Mouse (Mus musculus): ENCODE measurements around the gene A630023A22Rik.

Gene A630023A22Rik

DNA sequence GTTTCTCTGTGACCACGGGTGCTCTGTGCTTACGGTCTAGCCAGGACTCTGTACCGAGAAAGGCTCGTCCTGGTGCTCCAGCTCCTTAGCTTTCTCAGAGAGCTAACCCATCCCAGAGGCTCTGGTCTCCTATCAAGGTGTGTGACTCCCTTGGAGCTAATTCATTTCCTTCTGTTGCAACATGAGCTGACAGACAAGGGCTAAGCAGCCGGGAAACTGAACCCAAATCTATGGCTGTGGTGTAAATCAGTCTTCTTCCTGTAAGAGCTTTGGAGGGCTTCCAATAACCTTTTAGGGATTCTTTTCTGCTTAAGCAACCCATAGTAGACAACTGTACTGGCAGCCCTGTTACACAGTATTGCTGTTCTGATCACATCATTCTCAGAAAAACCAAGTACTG is at the start of gene A630023A22Rik:
Gene A630023A22Rik (minus strand): TSS at position 154 of the 400 bp plus-strand sequence.
- no peak for DNase-seq (ENCODE audit: low spot score in 2 of 2)

DNA sequence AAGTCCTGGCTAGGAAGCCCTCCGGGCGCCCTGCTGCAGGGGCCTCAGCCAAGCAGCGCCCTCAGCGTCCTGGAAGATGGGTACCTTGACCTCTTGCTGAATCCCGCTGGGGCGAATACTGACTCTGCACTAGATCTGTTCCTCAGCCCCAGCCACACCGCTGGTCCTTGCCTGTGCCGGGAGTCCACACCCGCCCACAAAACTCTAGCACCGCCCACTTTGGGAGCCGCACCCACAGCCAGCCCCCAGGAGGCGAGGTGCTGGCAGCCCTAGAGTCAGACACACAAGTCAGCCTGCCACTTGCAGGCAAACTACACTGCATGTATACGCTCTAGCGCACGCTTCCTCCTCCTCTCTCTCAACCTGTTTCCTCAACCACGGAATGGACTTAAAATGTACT is 49.8 kb upstream of the A630023A22Rik start, which contains the start of gene Npy4r:
Gene Npy4r (minus strand): TSS at position 148 of the 400 bp plus-strand sequence.
- no peak for DNase-seq (ENCODE audit: low spot score in 2 of 2)

DNA sequence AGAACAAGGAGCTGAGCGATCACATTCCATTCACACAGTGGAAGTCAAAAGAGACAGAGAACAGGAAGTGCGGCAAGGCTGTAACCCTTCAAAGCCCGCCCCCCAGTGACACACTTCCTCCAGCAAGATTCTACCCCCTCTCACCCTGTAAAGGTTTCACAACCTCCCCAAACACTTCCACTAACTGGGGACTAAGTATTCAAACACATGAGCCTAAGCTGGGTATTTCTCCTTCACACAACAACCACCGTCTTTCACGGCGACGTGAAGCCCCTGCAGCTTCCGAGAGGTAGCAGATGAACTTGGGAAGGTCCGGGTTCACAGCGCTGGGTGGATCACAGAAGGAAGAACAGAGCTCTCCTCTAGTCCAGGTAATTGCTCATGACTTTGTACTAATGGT is 40.4 kb upstream of the A630023A22Rik start:
- no peak for DNase-seq (ENCODE audit: low spot score in 2 of 2)

DNA sequence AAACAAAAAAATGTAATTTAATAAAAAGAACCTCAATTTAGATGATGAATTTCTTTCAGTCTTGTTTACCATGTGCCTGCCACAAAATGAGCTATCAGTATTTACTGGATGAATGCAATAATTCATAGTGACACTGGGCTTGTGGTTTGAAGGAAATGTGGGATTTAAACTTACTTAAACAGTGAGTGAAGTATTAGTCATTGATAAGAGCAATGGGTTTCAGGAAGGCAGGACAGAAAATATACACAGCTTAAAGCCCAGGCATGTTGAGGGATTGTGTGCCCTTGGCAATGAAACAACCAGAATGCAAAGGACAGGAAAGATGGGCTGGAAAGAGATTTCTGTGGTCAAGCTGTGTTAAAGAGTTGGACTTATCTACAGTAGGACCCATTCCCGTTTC is 39.8 kb upstream of the A630023A22Rik start:
- no peak for DNase-seq (ENCODE audit: low spot score in 2 of 2)

DNA sequence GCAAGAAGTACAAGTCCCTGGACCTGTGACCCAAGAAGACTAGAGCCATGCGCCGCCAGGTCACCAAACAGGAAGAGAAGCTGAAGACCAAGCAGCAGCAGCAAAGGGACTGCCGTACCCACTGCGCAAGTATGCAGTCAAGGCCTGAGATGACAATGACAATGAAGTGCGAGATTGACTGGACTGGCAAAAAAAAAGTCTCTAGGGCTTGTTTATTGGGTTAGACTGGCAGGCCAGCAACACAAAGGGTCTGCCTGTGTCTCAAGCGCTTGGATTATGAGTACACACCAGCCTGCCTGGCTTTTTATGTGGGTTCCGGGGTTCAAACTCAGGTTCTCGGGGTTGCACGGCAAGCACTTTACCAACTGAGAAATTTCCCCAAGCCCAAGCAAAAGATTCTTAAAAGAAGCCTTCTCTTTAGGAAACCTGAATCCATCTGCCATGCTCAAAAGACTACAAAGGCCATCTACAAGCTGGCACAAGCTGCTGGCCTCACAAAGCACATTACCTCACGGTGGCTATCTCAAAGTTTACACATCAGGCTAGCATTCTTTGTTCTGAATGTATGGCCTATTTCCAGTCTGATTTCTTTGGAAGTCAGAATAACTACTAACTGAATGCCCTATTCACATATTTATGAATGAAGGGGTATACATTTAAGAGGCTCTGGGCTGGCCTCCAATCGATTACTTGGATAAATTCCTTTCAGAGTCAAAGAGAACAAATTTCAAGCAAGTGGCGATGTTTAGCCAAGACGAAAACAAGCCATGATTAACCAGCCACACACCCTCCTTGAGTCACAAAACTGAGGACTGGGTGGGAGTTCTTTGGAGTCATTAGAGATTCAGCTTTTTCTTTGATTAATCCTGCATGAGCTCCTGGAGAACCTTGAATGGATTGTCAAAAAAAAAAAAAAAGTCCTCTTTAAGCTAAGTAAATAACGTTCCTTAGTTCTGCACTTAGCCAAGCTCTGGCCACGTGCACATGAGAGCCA is 37.4 kb upstream of the A630023A22Rik start:
- DNase-seq (ENCODE audit: low spot score in 2 of 2), result no peak

DNA sequence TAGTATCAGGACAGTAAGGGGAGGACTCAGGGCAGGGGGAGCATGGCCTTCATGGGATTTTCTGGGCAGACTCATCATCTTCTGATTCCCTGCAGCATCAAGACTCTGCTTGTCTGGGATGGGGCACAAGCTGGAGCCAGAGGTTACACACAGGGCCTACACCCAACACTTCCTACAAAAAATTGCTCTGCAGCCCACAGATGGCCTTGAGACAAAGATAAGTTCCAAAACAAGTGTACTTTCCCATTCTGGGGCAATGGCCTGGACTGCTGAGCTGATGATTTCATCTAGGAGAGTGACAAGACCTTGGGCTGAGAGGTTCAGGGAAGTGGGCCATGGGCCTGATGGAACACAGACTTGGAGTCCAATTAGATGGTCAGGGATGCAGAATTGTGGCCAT is 32.8 kb upstream of the A630023A22Rik start:
- DNase-seq (ENCODE audit: low spot score in 2 of 2), result no peak

DNA sequence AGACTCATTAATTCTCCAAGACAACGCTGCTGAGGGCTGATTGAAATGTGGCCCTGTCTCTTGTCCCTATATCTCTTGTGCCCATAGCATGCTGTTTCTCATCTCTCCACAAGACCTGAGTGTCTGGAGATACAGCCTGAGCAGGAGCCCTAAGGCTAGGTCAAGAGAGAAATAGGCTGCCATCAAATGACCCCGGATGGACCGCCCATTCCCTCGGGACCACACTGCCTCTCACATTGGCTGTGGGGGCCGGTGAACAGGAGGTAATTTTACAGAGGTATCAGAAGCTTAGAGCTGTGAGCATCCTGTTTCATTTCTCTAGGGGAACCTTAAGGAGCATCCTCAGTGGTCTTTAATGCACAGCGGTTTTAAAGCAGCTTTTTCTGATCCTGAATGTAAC is 28.7 kb upstream of the A630023A22Rik start:
- no peak for DNase-seq (ENCODE audit: low spot score in 2 of 2)

DNA sequence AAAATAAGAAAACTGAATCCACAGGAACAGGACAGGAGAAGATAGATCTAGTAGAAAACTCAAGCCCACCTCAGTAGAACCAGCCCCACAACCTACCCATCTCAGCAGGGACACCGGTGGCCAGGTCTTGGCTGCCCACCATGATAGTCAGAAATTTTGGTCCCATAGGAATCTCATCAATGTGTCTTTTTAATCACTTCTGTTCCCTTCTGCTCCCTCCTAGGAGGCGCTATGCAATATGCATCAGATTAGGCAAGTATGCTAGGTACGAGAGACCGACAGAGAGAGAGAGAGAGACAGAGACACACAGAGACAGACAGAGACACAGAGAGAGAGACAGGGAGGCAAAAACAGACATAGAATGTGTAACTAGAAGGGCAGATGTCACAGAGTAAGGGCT is 19.1 kb upstream of the A630023A22Rik start:
- no peak for DNase-seq (ENCODE audit: low spot score in 2 of 2)

DNA sequence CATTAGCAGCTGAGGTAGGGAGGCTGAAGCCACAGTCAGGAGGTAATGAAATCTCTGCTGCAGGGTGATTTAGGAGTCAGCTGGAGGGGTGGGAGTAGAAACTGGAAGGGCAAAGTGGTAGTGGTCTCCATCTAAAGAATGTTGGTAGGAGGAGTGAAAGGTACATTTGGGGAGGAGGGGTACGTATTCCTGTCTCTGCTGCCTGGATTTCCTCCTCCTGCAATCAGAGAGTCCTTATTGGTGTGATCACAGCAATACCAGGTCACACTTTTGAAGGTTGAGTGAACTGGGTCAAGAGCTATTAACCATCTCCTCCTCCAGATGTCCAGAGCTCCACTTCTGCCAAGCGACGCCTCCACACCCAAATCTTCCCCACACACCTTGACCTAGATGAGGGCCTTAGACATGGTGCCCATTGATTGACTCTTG is 18.4 kb upstream of the A630023A22Rik start:
- DNase-seq (ENCODE audit: low spot score in 2 of 2), result no peak

DNA sequence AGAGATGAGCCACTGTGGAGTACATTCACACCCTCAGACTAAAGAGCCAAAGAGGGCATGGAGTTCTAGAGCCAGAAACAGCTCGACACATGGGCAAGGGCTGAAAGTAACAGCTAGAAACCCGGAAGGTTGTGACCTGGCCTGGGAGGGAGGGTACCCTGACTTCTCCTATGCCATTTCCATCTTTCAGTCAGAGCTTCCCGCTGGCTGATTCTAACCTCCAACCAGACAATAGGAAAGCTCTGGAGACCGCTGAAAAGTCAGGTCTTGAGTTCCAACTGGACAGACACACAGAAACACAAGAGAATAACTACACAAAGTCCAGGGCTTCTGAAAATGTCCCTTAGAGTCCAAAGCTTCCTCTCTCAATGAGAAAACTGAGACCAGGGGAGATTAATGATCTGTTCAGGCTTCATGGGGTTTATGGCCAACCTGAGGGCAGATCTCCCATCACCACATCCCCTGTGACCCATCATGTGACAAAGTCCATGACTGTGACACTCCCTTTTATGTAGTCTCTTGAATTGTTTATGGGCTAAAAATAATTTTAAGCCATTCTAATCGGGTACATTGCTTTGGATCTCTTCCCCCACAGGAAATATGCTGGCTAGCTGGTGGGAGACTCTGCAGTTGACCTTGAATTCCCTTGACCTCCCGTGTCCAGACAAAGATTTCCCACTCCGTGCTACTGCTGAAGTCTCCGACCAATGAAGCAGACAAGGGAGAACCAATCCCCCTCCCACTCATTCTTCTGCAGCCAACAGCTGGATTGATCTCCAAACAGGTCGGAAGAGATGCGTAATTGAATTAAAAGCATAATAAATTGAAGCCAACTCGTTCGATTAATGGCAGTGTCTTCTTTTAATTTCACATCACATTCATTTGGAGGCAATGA is 17.7 kb upstream of the A630023A22Rik start:
- no peak for DNase-seq (ENCODE audit: low spot score in 2 of 2)

DNA sequence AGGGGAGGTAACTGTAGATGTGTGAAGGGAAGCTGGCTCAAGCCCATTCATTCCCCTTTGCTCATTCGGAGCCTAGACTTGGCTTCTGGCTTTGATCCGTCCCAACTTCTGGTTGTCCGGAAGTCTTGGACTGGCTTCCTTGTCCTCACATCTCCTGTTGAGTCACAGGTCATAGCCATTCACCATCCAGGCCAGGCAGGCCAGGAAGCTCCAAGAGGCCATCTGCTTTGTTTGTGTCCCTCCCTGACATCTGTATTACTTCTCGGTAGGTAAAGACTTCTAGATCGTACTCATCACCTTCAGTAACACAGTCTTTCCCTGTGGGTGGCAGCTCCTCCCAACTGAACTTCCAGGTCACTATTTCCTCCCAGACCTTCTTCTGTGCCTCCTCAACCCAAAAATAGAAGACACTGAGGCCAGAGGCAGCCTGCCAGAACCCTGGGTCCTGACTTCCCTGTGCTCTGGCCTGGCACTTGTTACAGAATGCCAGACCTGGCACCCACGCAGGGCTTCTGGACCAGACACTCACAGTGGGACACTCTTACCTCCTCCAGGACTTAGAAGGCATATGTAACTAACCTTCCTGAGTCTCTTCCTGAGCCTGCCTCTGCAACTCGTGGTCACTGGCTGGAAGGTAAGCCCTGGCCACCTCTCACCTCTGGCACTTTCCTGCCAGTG is 16.6 kb upstream of the A630023A22Rik start:
- DNase-seq (ENCODE audit: low spot score in 2 of 2), result no peak

DNA sequence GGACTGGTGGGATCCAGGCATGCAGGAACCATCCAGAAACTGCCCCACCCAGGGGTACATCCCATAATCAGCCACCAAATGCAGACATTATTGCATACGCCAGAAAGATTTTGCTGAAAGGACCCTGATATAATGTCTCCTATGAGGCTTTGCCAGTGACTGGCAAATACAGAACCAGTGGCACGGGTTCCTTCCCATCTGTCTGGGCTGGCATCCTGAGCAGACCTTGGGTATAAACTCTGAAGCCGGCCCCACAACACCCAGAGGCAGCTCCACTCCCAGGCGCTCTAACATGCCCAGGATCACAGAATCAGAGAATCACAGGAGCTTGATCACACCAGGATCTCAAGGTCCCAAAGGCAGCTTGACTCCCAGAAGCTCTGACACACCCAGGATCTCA is 11.8 kb upstream of the A630023A22Rik start:
- no peak for DNase-seq (ENCODE audit: low spot score in 2 of 2)

DNA sequence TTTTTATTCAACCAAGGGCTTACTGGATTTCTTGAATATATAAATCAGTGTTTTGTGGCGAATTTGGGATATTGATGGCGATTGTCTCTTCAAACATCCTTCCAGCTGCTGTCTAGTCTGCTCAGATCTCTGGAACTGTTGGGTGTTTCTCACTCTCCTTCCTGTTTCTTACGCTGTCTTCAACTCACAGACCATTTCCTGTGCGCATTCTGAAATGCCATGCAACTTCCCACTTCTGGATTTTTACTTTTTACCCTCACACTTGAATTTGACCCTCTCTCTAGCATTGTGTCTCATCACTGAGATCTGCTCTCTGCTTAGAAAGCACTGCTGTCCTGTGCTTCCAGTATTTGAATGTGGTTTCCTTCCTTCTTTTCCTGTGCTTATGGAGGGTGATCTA is 5.0 kb upstream of the A630023A22Rik start:
- DNase-seq (ENCODE audit: low spot score in 2 of 2), result no peak

DNA sequence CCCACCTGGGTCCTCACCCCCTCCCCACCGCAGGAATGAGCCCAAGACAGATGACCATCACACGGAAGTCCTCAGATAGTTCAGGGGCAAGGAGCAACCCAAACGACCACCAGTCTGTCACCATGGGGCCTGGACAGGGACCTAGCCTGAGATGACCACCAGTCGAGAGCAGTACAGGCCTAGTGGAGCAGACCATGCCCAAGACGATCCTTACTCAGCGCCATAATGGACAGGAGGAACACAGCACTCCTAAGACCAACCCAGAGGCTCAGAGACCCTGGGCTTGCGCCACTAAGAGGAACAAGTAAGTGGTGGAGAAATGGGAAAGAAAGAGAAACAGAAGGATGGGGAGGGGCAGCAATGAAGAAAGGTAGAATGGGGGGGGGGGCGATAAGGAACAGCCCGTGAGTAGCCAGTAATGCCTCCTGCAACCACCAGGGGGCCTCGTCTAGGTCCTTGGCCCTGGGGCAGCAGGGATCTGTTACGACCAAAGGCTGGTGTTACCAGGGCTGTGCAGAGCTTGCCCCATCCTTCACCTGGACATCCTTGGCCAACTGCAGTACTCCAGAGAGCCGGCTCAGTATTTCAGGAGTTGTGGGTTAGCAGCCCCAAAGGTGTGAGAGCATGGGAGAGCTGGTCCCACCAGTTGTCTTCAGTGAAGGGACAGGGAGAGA is 4.0 kb upstream of the A630023A22Rik start:
- peak in 1 of 2 experiments; percentile 50 for DNase-seq (ENCODE audit: low spot score in 2 of 2)

DNA sequence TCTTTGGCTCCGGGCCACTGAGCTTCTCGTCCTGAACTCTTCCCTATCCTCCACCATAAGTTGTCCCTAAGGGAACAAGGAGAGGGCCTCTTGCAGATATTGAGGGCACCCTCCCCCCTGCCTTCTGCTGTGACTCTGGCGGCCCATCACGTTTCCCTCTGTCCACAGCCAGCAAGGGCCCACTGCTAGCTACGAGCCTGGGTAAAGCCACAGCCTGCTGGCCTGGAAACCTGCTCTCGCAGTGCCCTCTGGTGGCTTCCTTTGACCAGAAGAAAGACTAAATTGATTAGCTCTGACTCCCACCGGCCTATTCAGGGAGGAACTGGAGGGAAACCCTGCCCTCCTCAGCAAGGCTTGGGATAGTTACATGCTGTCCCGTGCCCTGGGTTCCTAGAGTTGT is 2.3 kb upstream of the A630023A22Rik start:
- DNase-seq (ENCODE audit: low spot score in 2 of 2), result peak; percentile 51 to 79

DNA sequence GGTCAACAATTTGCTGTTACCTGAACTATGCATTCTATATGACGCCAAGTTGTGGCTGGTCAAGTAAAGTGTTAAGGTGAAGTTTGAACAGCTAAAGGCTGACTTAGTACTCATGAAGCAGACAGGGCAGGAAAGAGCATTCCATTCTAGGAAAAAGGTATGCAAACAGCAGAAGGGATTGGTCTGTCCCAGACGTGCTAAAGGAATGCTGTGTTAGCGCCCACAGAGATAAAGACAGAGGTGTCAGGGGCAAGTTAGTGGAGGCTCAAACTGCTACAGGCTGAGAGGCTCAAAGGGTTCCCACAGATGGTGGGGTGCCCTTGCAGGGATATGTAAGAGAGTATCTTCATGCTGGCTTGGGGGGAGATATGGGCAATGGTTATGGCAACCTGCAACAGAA is 1.3 kb upstream of the A630023A22Rik start:
- no peak for DNase-seq (ENCODE audit: low spot score in 2 of 2)

DNA sequence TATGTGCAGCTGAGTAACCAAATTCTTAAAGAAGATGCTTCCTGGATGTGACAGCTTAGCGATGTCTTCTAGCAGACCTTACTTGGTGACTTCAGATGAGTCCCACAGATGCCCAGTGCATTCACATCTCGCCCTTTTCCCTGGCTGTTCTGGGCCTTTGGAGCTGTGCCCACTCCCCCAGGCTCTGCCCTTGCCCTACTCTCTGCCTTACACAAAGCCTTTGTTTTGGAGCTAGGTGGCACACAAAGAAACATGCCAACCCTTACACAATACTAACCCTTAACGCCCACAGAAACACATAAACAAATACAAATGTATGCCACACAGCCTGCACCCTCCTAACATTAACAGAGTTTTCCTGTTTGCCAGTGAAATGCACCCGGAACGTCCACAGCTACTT is 6.4 kb downstream of the A630023A22Rik start:
- DNase-seq (ENCODE audit: low spot score in 2 of 2), result peak in 1 of 2 experiments; percentile 7

DNA sequence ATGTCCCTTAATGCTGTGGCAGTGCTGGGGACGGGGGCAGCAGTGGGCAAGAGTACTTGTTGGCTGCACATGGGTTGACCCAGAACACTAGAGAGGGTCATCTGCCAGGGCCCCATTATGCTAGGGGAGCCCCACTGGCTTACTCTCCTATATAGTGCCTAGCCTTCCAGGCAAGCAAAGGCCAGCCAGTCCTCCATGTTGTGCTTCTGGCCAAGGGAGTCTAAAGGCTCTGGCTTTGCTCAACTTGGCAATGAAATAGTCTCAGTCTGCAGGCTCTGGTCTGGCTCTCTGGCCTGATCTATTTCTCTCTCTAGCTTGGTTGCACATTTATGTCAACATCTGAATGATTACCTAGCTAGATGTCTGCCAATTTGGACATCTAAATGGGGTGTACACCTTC is 9.7 kb downstream of the A630023A22Rik start:
- peak in 1 of 2 experiments; percentile 1 for DNase-seq (ENCODE audit: low spot score in 2 of 2)

DNA sequence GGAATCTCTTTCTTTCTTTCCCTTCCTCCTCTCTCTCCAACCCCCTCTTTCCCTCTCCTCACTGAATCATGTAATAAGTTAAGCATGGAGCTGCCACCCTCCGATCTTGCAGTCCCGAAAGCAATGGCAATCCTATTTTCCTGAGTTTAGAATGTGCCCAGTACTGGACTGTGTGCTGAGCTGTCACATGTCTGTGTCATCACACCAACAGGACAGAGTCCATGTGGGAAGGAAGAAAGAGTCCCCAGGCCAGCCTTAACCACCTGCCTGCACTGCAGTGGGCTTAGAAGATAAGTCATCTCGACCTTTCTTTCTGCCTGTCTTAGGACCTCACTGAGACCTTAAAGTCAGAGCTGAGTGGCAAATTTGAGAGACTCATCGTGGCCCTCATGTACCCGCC is 11.1 kb downstream of the A630023A22Rik start:
- no peak for DNase-seq (ENCODE audit: low spot score in 2 of 2)

DNA sequence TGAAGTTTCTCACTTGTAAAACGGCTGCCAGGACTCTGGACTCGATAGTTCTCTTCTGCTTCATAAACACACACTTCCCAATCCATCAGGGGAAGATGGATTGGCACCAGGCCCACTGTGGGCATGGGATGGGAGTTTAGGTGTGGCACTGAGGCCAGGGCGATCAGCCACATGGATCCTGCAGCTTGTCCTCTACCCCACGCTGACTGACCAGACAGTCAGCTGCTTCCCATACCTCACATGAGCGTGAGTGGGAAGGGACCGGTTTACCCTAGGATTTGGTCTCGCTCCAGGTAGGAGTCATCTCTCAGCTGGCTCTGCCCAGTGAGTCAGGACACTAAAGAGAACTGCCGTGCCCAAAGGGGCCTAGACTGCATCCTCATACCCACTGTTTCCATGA is 12.8 kb downstream of the A630023A22Rik start:
- peak in 1 of 2 experiments; percentile 8 for DNase-seq (ENCODE audit: low spot score in 2 of 2)

DNA sequence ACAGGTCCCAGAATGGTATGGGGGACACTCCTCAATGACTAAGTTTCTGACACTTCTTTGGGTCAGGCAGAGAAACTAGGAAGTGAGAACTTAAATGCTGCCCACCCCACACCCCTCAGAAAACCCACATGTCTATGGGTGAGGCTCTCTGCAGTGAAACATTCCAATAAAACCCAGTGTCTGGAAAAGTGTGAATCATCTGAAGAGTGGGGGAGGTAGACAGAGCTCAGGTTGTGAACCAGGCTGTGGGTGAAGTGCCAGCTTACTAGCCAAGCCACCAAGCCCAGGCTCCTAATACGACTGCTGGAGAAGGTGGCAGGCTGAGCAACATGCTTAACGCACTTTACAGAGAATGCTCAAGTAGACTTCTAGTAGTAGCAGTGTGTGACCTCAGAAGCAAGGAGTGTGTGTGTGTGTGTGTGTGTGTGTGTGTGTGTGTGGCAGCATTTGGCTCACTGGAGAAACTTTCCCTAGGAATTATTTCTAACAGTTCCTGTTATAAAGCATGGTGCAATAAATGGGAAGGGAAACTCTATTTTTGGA is 14.6 kb downstream of the A630023A22Rik start:
- no peak for DNase-seq (ENCODE audit: low spot score in 2 of 2)

Data from cerebellum, postnatal 4 days (tissue).